Mouse (Mus musculus): ENCODE measurements around the gene Scamp5.
A peak's percentile ranks its signal among the peaks of the same experiment; 100 is the strongest.
"Not testable (repeated sequence)": the region's sequence is repeated elsewhere in the genome, so short reads cannot be mapped to it uniquely, and the experiment has no call there.

Gene Scamp5

GRCm38 (mm10) chr9:57449715-57450114, 18.1 kb downstream of the Scamp5 start:
- peak; percentile 31 for DNase-seq

- no peak for DNase-seq
Observed at GRCm38 (mm10) chr9:57440620-57441019, 27.2 kb downstream of the Scamp5 start.

GRCm38 (mm10) chr9:57439522-57440295, 28.2 kb downstream of the Scamp5 start, which contains the start of gene Ppcdc:
Gene Ppcdc, minus strand, starts transcription at chr9:57440124.
- peak; percentile 92 for DNase-seq

GRCm38 (mm10) chr9:57439083-57439482, 28.8 kb downstream of the Scamp5 start:
- peak; percentile 22 for DNase-seq

GRCm38 (mm10) chr9:57437896-57438614, 29.8 kb downstream of the Scamp5 start:
- no peak for DNase-seq

GRCm38 (mm10) chr9:57436166-57436565, 31.7 kb downstream of the Scamp5 start:
- no peak for DNase-seq

GRCm38 (mm10) chr9:57434405-57435165, 33.3 kb downstream of the Scamp5 start:
- no peak for DNase-seq

GRCm38 (mm10) chr9:57433097-57434032, 34.5 kb downstream of the Scamp5 start:
- peak; percentile 88 for DNase-seq

- no peak for DNase-seq
Observed at GRCm38 (mm10) chr9:57432480-57432879, 35.4 kb downstream of the Scamp5 start.

- DNase-seq: no peak
Observed at GRCm38 (mm10) chr9:57431202-57431601, 36.7 kb downstream of the Scamp5 start.

- no peak for DNase-seq
Observed at GRCm38 (mm10) chr9:57428391-57428790, 39.5 kb downstream of the Scamp5 start.

GRCm38 (mm10) chr9:57427937-57428336, 39.9 kb downstream of the Scamp5 start:
- DNase-seq: no peak

- DNase-seq: not testable (repeated sequence)
Observed at GRCm38 (mm10) chr9:57427123-57427522, 40.7 kb downstream of the Scamp5 start.

GRCm38 (mm10) chr9:57425116-57425515, 42.7 kb downstream of the Scamp5 start:
- DNase-seq: no peak

- DNase-seq: no peak
Observed at GRCm38 (mm10) chr9:57424066-57424465, 43.8 kb downstream of the Scamp5 start.

GRCm38 (mm10) chr9:57421688-57422111, 46.2 kb downstream of the Scamp5 start:
- peak; percentile 28 for DNase-seq

- DNase-seq: peak; percentile 83
Observed at GRCm38 (mm10) chr9:57421121-57421571, 46.7 kb downstream of the Scamp5 start.

GRCm38 (mm10) chr9:57420321-57421120, 47.3 kb downstream of the Scamp5 start:
- peak; percentile 33 for DNase-seq

- no peak for DNase-seq
Observed at GRCm38 (mm10) chr9:57419521-57420267, 48.2 kb downstream of the Scamp5 start.

- DNase-seq: no peak
Observed at GRCm38 (mm10) chr9:57417341-57417740, 50.5 kb downstream of the Scamp5 start.
